Mouse (Mus musculus) embryonic facial prominence, embryonic 14.5 days (tissue): ENCODE data around the gene Copa. TPM values are rescaled to one million over a fixed set of nuclear protein-coding genes. Genes with fewer than 3 reads are reported as not detected.

ENCODE experiments used
- ATAC-seq: fragments of 200-750 bp; cut with Nextera tagmentation; 2 replicates; pipeline ENCODE4 v1.8.0; 2017; ENCODE audit warnings: low read depth, moderate number of reproducible peaks, moderate TSS enrichment
- DNase-seq: peaks from one replicate; pipeline ENCODE4 v3.0.0-alpha.2; 2015; ENCODE audit warnings: low spot score
- H3K27ac ChIP-seq: fragments of 300-500 bp; sonication (generic); replicated peaks from 2 replicates; pipeline ENCODE4 v1.5.1; 2014; ENCODE audit warnings: low read depth, mild to moderate bottlenecking, low read length, moderate library complexity
- H3K27me3 ChIP-seq: fragments of 300-500 bp; sonication (generic); replicated peaks from 2 replicates; pipeline ENCODE4 v1.6.1; 2014; ENCODE audit warnings: low read length; ENCODE audit not compliant: control insufficient read depth, insufficient read depth
- H3K36me3 ChIP-seq: fragments of 300-500 bp; sonication (generic); 2 replicates; pipeline ENCODE4 v1.6.1; 2014; ENCODE audit warnings: low read length, mixed read lengths; ENCODE audit not compliant: control insufficient read depth, insufficient read depth
- H3K4me1 ChIP-seq: fragments of 300-500 bp; sonication (generic); 2 replicates; pipeline ENCODE4 v1.6.1; 2014; ENCODE audit warnings: antibody characterized with exemption, low read length; ENCODE audit not compliant: control insufficient read depth, insufficient read depth
- H3K4me2 ChIP-seq: fragments of 300-500 bp; sonication (generic); 2 replicates; pipeline ENCODE4 v1.6.1; 2014; ENCODE audit warnings: low read depth, mild to moderate bottlenecking, low read length, moderate library complexity, mixed read lengths
- H3K4me3 ChIP-seq: fragments of 300-500 bp; sonication (generic); 2 replicates; pipeline ENCODE4 v1.5.1; 2014; ENCODE audit warnings: low read depth, mild to moderate bottlenecking, low read length
- H3K9ac ChIP-seq: fragments of 300-500 bp; sonication (generic); 2 replicates; pipeline ENCODE4 v1.6.1; 2014; ENCODE audit warnings: low read depth, mild to moderate bottlenecking, low read length, moderate library complexity, mixed read lengths
- H3K9me3 ChIP-seq: fragments of 300-500 bp; sonication (generic); 2 replicates; pipeline ENCODE4 v1.6.1; 2016; ENCODE audit warnings: low read length; ENCODE audit not compliant: control insufficient read depth
- WGBS: fragments of 180-500 bp; shearing (Covaris S2); extraction: QIAGEN DNeasy Blood & Tissue Kit; methylation state at CpG from one replicate; pipeline ENCODE4 v1.1.7; 2014; 5-methylcytosine and 5-hydroxymethylcytosine counted together
- polyA plus RNA-seq: library from polyadenylated mRNA; unstranded; fragments of >200 nt; fragmentation: Nextera tagmentation; extraction: Ambion mirVana; gene quantifications from 2 replicates; pipeline ENCODE4 v1.2.1, GENCODE M21; 2014

The Copa gene
- polyA plus RNA-seq, 1 experiment from 2014 or later: 227 TPM

GRCm38 (mm10) chr1:172155518-172155917 lies 73.2 kb downstream of the Copa start:
- DNase-seq (no peak), ATAC-seq (no peak)
- WGBS: 95% methylated on average over 3 of the region's 3 CpGs
- H3K4me2 ChIP-seq: no peak overlapping the region
- no peaks in the 10 kb centered on the region for H3K4me1 ChIP-seq
- H3K9me3 ChIP-seq: no peaks in the 10 kb centered on the region
- no peak overlapping the region for H3K4me3 ChIP-seq
- no peak overlapping the region for H3K9ac ChIP-seq
- no peak overlapping the region for H3K27ac ChIP-seq
- H3K36me3 ChIP-seq: peaks cover 63% of the 10 kb centered on the region
- H3K27me3 ChIP-seq: no peaks in the 10 kb centered on the region

- no peak for DNase-seq
- H3K27ac ChIP-seq: no peak overlapping the region
- H3K9me3 ChIP-seq: no peaks in the 10 kb centered on the region
- no peak overlapping the region for H3K4me2 ChIP-seq
- no peak overlapping the region for H3K4me3 ChIP-seq
- ATAC-seq: no peak
- peaks cover 37% of the 10 kb centered on the region for H3K36me3 ChIP-seq
- WGBS: 65% methylated on average over 4 of the region's 4 CpGs
- H3K27me3 ChIP-seq: no peaks in the 10 kb centered on the region
- no peaks in the 10 kb centered on the region for H3K4me1 ChIP-seq
- no peak overlapping the region for H3K9ac ChIP-seq
Observed at GRCm38 (mm10) chr1:172159970-172160369, 77.6 kb downstream of the Copa start.

GRCm38 (mm10) chr1:172160508-172160907 lies 78.2 kb downstream of the Copa start:
- Histone ChIP-seq H3K9me3 (no peaks in the 10 kb centered on the region), H3K4me3 (no peak overlapping the region)
- ATAC-seq: no peak

GRCm38 (mm10) chr1:172162009-172162408 lies 79.7 kb downstream of the Copa start:
- Histone ChIP-seq H3K9me3 (no peaks in the 10 kb centered on the region), H3K4me1 (no peaks in the 10 kb centered on the region), H3K27ac (no peak overlapping the region), H3K9ac (no peak overlapping the region), H3K27me3 (no peaks in the 10 kb centered on the region), H3K4me3 (no peak overlapping the region), H3K4me2 (no peak overlapping the region), H3K36me3 (peaks cover 36% of the 10 kb centered on the region)
- ATAC-seq: no peak
- DNase-seq: no peak
- WGBS: 82% methylated on average over 1 of the region's 1 CpGs

More at GRCm38 (mm10) chr1:172160508-172160907, 78.2 kb downstream of the Copa start:
- Histone ChIP-seq H3K36me3 (peaks cover 35% of the 10 kb centered on the region), H3K4me1 (no peaks in the 10 kb centered on the region), H3K27ac (no peak overlapping the region), H3K9ac (no peak overlapping the region), H3K4me2 (no peak overlapping the region), H3K27me3 (no peaks in the 10 kb centered on the region)
- DNase-seq: no peak

GRCm38 (mm10) chr1:172162959-172163358 lies 80.6 kb downstream of the Copa start:
- 70% methylated on average over 6 of the region's 6 CpGs for WGBS
- no peak overlapping the region for H3K9ac ChIP-seq
- H3K27ac ChIP-seq: no peak overlapping the region
- H3K27me3 ChIP-seq: no peaks in the 10 kb centered on the region
- no peak overlapping the region for H3K4me2 ChIP-seq
- no peaks in the 10 kb centered on the region for H3K4me1 ChIP-seq
- no peaks in the 10 kb centered on the region for H3K9me3 ChIP-seq
- peaks cover 46% of the 10 kb centered on the region for H3K36me3 ChIP-seq
- H3K4me3 ChIP-seq: no peak overlapping the region
- DNase-seq (no peak), ATAC-seq (no peak)

GRCm38 (mm10) chr1:172167911-172168310 lies 85.6 kb downstream of the Copa start:
- Histone ChIP-seq H3K9ac (no peak overlapping the region), H3K4me2 (no peak overlapping the region), H3K36me3 (peaks cover 83% of the 10 kb centered on the region), H3K4me1 (no peaks in the 10 kb centered on the region), H3K9me3 (no peaks in the 10 kb centered on the region), H3K4me3 (no peak overlapping the region), H3K27me3 (no peaks in the 10 kb centered on the region), H3K27ac (no peak overlapping the region)
- ATAC-seq: no peak
- DNase-seq: no peak
- 88% methylated on average over 5 of the region's 5 CpGs for WGBS

GRCm38 (mm10) chr1:172169809-172170208 lies 87.5 kb downstream of the Copa start:
- no peak overlapping the region for H3K27ac ChIP-seq
- H3K4me3 ChIP-seq: no peak overlapping the region
- peaks cover 93% of the 10 kb centered on the region for H3K36me3 ChIP-seq
- H3K9me3 ChIP-seq: no peaks in the 10 kb centered on the region
- H3K4me1 ChIP-seq: no peaks in the 10 kb centered on the region
- no peaks in the 10 kb centered on the region for H3K27me3 ChIP-seq
- H3K9ac ChIP-seq: no peak overlapping the region
- DNase-seq (no peak), ATAC-seq (no peak)
- 93% methylated on average over 5 of the region's 5 CpGs for WGBS
- H3K4me2 ChIP-seq: no peak overlapping the region

Other genes with a start within 250 kb of the Copa start
- gene Cd84, start 242.8 kb upstream of the Copa start, polyA plus RNA-seq: 2.6 and 3.0 TPM in 2 replicates
- gene Gm10521, start 186.9 kb upstream of the Copa start, polyA plus RNA-seq: not detected in 2 replicates
- gene Slamf6, start 165.0 kb upstream of the Copa start, polyA plus RNA-seq: 0.50 and 0.52 TPM in 2 replicates
- 13.5 and 16.7 TPM in 2 replicates for gene Vangl2, start 54.1 kb upstream of the Copa start, polyA plus RNA-seq
- 1.6 and 1.9 TPM in 2 replicates for gene Nhlh1, start 25.0 kb upstream of the Copa start, polyA plus RNA-seq
- 91.3 and 107 TPM in 2 replicates for gene Ncstn, start 266 bp downstream of the Copa start, polyA plus RNA-seq
- gene Pex19, start 44.2 kb downstream of the Copa start, polyA plus RNA-seq: 130 and 148 TPM in 2 replicates
- 102 and 119 TPM in 2 replicates for gene Dcaf8, start 65.6 kb downstream of the Copa start, polyA plus RNA-seq
- gene Pea15a, start 124.3 kb downstream of the Copa start, polyA plus RNA-seq: 149 and 150 TPM in 2 replicates
- 39.4 and 74.3 TPM in 2 replicates for gene Casq1, start 137.3 kb downstream of the Copa start, polyA plus RNA-seq
- 0.05 TPM in 1 of 2 replicates, not detected in the other for gene Atp1a4, start 175.9 kb downstream of the Copa start, polyA plus RNA-seq
- gene Igsf8, start 179.1 kb downstream of the Copa start, polyA plus RNA-seq: 57.2 and 60.4 TPM in 2 replicates
- 5.6 and 6.2 TPM in 2 replicates for gene Atp1a2, start 215.5 kb downstream of the Copa start, polyA plus RNA-seq
- gene Kcnj9, start 246.8 kb downstream of the Copa start, polyA plus RNA-seq: 0.06 TPM in 1 of 2 replicates, not detected in the other